Mouse (Mus musculus) cerebellum, adult 9-11 months (tissue): ENCODE results near the gene Tmem101.

Experiments
- DNase-seq: peaks from one replicate; pipeline ENCODE4 v3.0.0; 2022

Tmem101 gene

DNA sequence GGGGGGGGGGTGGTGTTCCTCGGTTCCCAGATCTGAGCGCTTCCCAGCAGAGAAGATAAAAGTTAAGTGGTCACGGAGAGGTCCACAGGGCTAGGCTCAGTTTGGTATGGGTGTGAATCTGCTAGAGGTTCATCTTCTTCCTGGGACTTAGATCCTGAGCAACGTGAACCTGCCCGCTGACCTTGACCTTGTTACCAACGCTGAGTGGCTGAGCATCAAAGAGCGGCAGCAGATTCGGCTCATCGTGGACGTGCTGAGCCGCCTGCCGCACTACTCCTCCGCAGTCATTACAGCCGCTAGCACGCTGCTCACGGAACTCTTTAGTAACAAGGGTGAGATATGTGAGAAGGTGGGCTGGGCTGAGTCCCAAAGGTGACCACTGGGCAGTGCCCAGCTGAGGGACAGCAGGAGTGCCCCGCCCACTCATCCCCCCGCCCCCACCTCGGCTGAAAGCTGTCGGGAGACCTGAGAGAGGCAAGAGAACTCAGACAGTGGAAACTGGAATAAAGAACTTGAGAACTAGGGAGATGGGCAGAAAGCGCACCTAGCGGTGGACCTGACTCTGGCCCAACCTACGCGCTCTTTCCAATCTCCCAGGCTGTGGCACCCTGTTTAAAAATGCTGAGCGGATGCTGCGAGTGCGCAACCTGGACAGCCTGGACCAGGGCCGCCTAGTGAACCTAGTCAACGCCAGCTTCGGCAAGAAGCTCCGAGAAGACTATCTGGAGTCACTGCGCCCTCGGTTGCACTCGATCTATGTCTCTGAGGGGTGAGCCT, 8.8 kb downstream of the Tmem101 start:
- DNase-seq: no peak

DNA sequence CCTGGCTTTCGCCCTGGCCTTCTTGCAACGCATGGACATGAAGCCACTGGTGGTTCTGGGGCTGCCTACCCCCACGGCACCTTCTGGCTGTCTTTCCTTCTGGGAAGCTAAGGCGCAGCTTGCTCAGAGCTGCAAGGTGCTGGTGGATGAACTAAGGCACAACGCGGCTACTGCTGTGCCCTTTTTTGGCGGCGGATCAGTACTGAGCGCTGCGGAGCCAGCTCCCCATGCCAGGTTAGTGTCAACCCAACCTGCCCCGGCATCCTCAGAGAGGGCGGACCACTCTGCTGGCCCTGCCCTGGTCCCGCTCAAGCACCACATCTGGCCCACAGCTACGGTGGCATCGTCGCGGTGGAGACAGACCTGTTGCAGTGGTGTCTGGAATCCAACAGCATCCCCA, 9.7 kb downstream of the Tmem101 start:
- no peak for DNase-seq

DNA sequence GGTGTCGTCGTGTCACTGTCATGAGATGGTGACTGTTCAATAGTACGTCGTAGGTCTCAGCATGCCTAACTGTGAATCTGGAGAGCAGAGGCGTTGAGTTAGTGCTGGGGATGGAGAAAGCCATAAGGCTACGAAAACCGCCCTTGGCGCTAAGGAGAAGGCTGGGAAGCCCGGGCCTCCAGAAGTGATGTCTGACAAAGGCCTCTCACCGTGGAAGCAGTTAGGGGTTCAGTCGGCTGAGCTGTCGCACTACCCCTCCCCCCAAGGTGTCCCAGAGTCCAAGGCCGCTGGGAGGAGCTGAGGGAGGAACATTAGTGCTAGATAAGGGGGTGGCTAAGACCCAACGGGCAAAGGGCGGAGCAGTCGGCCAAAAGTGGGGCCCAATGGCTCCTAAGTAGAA, 10.2 kb downstream of the Tmem101 start:
- no peak for DNase-seq

DNA sequence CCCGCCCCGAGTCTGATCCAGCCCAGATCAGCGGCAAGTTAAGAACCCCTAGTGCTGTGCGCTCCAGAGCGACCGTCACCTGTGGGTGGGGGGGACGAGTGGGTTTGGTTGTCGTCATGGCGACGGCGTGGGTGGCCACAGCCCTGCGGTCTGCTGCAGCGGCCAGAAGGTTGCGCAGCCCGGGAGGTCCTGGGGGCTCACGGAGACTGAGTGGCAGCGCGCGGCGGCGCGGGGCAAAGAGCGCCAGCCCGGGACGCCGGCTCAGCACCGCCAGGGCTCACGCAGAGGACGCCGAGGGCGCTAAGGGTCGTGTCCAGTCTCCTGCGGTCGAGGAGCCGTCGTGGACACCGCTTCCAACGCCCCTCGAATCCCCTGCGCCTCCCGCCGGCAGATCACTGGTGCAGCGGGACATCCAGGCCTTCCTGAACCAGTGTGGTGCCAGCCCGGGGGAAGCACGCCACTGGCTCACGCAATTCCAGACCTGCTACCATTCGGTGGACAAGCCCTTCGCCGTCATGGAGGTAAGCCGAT, 10.7 kb downstream of the Tmem101 start, which contains the start of gene Nags:
Gene Nags, plus strand, starts transcription at position 43 of the 531 bp plus-strand sequence.
- DNase-seq: no peak

DNA sequence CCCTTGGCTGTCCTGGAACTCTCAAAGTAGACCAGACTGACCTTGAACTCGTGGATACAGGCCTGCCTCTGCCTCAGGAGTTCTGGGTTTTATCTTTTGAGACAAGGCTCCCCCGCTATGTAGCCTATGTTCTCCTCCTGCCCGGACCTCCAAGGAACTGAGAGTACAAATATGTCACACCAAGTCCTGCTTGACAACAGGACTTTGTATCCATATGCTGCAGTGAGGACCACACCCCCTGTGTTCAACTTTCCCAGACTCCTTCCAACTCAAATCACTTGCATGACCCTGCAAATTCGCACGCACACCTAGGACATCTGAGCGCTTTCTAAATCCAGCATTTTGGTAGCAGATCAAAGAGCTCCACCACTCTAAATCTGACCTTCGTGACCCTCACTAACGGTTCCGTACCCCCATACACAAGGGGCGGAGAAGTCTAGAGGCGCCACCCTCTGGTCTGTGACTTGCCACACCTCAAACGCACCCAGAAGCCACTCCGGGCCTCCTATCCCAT, 11.2 kb downstream of the Tmem101 start:
- DNase-seq: no peak

DNA sequence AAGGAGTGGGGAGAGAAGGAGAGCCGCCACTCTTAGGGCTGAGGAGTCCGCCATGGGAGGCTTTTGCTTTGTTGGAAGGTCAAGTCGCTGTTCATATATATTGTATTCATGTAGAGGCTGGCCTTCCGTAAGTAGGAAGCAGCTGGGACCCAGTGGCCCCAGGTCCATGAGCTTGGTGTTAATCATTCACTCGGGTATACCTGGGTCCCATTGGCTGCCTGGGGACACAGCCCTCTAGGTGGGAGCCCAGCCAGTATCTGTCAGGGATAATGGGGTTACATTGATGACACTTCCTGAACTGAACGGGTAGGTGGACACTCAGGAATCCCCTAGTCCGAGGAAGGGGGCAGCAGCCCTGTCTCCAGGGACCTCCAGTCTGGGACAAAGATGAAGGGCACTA, 13.8 kb downstream of the Tmem101 start:
- no peak for DNase-seq

DNA sequence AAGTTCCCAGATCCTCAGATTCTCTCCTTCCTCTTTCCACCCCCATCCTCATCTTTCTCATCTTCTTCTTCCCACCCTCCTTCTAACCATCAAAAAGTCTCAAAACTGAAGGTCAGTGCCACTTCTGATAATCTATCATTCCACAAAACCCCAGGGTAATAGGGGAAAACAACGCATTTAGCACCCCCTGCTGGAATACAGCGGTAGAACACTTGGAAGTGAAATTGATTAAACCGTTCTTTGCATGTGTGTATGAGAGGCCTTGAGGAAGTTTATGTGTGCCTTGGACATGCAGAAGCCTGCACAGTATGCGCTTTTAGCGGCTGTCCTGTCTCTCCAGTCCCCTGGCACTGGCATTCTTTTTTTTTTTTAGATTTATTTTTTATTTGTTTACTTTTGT, 15.7 kb downstream of the Tmem101 start:
- no peak for DNase-seq

DNA sequence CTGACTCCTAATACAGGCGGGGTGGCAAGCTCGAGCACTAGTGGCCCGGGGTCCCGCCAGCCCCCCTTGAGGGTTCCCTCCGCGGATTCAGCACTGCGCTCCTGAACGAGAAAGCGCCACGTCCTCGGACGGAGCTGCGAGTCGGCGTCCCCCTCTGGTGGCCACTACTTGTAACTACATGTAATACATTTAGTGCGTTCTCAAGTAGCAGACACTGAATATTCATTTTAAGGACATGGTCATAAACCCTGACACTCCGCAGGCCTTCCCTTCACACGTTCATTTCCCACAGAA, 17.8 kb downstream of the Tmem101 start:
- DNase-seq: peak; percentile 61

DNA sequence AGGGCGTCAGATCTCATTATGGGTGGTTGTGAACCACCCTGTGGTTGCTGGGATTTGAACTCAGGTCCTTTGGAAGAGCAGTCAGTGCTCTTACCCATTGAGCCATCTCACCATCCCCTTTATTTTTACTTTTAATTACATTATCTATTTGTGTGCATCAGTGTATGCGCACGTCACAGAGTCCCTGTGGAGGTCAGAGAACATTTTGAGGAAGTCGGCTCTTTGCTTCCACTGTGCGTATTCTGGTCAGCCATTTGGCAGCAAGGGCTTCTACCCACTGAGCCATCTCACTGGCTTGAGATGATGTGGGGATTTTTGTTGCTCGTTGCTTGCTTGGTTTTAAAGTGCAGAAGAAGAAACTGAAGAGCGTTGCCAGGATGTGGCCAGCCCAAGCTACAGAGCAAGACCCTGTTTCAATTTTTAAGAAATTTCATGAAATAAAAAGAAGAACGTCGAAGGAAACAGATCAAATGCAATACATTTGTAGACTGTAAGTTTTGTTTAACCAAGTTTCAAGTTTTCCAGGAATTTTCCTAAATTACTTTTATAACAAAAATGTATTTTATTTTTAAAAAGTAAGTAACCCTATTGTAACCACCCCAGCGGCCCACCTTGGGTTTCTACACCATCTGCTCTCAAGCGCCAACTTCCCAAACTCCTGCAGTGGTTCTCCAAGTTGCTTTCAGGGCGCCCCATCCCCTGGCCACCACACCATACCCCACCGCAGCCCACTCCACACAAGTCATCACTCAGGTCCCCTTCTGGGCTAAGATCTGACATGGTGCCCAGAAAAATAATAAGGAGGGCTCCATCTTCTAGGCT, 18.4 kb downstream of the Tmem101 start:
- DNase-seq: no peak

DNA sequence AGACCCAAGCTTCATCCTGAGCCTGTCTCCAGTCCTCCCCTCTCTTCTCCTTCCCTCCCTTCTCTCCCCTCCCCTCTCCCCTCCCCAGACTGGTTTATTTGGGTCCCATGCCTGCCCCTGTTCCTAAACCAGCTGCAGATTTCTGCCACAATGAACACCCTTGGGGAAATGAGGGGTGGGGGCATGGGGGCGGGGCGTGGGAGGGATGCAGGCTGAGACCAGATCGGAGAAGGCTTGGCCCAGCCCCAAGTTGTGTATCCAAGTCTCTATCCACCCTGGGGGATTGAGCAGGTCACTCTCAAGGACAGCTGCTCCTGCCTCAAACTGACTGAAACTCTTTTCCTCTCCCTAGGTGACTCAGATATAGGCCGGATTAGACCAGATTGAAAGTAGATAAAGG, 21.7 kb downstream of the Tmem101 start:
- DNase-seq: no peak

DNA sequence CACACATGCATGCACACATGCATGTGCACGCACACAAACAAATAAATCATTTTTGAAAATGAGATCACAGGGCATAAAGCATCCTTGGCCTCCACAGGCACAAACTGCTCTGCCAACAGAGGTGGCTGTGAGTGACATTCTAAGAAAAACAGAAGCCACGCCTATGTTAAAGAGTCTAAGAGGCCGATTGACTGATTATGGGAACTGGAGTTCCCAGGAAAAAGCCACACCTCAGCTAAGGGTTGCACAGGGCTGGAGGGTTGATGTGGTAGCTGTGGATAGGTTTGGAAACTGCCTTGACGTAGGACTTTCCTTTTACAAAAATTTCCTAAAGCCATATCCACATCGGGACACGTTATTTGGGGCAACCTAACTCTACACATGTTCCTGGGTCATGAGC, 38.8 kb downstream of the Tmem101 start:
- DNase-seq: no peak

DNA sequence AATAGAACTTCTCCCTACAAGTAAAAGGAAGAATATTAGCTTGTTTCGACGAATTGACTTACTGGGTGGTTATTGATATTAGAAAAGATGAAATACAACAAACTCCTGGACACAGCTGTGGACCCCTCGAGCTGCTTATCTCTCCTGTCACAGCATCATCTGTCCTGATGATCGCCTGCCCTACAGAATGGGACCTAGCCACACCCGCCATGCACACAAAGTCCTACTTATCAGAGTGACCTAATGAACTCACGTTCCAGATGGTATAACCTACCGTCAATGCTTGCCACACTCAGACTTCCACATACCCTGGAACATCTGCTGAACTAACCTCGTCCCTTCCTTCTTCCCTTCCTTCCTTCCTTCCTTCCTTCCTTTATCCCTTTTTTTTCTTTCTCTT, 40.0 kb downstream of the Tmem101 start:
- no peak for DNase-seq

DNA sequence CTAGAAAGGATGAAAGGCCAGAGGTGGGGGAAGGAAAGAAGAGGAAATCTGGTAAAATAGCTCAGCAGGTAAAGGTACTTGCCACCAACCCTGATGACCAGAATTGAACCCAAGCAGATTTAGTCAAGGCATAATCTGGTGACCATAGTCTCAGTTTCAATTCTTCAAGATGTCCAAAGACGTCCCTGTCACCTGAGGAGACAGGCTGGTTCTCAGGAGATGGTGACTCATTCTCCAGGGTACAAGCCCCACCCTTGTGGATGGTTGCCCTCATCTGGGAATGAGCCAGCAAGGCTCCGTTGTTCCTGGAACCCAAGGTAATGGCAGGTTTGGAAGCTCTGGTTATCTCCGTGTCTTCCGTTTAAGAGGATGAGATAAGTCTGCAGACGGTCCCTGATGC, 44.6 kb downstream of the Tmem101 start:
- no peak for DNase-seq

DNA sequence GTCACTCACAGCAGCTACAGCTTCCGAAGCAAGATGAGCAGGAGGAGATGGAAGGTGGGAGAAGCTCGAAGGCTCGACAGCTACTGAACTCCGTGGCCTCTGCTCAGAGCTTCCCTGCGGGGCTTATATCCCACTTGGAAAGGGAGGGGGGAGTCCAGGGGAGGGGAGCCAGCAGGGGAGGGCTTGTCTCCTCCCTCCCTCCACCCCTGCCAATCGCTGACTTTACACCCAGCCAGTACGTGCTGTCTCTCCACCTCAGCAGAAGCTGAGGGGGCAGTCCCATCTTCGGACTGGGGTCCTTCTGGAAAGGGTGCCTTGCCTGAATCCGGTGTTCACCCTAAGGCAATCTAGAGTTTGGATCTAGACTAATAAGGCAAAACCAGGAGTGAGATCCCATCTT, 48.5 kb downstream of the Tmem101 start, which contains the start of gene Pyy:
Gene Pyy, minus strand, starts transcription at position 101 of the 400 bp plus-strand sequence.
- no peak for DNase-seq

DNA sequence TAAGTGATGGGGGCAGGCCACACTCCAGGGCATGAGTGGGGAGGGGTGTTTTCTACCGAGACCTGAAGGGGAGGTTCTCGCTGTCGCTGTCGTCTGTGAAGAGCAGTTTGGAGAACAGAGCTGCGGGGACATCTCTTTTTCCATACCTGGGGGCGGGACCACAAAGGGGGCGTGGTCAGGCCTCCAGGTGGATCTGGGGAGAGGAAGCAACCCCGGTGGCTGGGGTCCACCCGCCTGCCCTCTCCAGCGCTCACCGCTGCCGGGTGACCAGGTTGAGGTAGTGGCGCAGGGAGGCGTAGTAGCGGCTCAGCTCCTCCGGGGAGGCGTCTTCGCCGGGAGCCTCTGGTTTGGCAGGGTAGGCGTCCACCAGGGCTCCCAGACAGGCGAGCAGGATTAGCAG, 49.3 kb downstream of the Tmem101 start:
- no peak for DNase-seq
